In the genomic region with DNA sequence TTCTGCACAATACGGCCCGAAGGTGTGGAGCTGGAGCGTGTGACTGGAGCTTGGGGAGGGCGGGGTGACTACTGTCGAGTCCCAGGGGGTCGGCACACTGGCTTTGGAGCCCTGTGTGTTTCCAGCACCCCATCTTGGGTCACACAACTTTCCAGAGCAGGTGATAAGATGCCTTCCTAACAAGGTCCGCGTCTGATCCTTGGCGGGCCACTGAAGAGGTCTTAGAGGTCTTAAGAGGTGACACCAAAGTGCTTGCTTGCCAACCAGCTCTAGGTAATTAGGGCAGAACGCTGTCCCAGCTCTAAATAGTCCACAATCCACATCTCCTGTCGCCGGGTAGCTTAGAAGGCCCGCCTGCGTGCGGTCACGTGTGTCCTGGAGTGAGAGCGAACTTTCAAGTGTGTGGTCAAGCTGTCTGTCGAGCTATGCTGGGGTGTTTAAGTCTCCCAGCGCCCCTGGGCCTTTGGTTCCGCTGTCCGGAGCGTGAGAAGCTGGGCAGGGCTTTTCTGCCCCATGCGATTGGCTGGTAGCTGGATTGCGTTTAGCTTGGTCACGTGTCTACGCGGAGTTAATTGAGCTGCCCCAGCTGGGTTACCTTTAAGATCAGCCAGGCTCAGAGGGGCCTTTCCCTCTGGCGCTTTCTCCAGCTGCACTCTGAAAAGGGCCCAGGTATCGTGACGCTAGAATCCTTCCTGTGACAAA, we compare ENCODE assay signal across 8 mouse cellular contexts. TPM values are rescaled to one million over a fixed set of nuclear protein-coding genes. Genes with fewer than 3 reads are reported as not detected.
DNase-seq lines count a peak whose midpoint lies in the region; ATAC-seq and TF ChIP-seq lines count a peak whose summit lies in the region.

No protein-coding gene starts in this region.

- ATAC-seq in hematopoietic stem cell, adult 5-6 weeks (replicated peaks in 1 of 2; ENCODE audit: insufficient read depth in 1 of 2, low FRiP score in 2 of 2, low TSS enrichment in 1 of 2, low read depth in 1 of 2, poor library complexity in 2 of 2, severe bottlenecking in 2 of 2), result peak; percentile 57 to 69
- ATAC-seq in inflammation-experienced regulatory T-cells, adult 6 months, result no peak

- no peak overlapping the region for H3K27ac ChIP-seq in olfactory bulb, adult 2 months (ENCODE audit: insufficient read depth, low read depth, low read length)

- 3% methylated on average over 30 of the region's 30 CpGs for WGBS in olfactory bulb, adult 2 months

- no peak for TF ChIP-seq POLR2A in olfactory bulb, adult 2 months (IDR thresholded peaks at IDR 0.05; ENCODE audit: insufficient read depth, low read depth, low read length)

- H3K4me3 ChIP-seq in olfactory bulb, adult 2 months (ENCODE audit: insufficient read depth, low read depth, low read length), result peak overlapping the region; percentile 90

- DNase-seq in Muller cell, postnatal 12 days (ENCODE audit: inconsistent ontology term), result peak; percentile 58
- DNase-seq in cerebellum, adult 9-11 months, result peak; percentile 78
- peak; percentile 33 to 69 for DNase-seq in frontal cortex, adult 2 months (ENCODE audit: extremely low spot score in 1 of 2, low spot score in 1 of 2)
- peak; percentile 62 to 63 for DNase-seq in layer of hippocampus, adult 8-10 months (ENCODE audit: low spot score in 2 of 2)
- DNase-seq in lung, adult 18-20 months, result peak; percentile 90 to 92

- no peak for TF ChIP-seq CTCF in olfactory bulb, adult 2 months (IDR thresholded peaks at IDR 0.05; ENCODE audit: insufficient read depth, low read depth, low read length)

- peaks cover 7% of the 10 kb centered on the region for H3K4me1 ChIP-seq in olfactory bulb, adult 2 months (ENCODE audit: control insufficient read depth, insufficient read depth, low read length)

RNA-seq across cellular contexts. Expression of gene Vldlr, which starts 2.4 kb away (rescaled TPM):
- polyA plus RNA-seq in frontal cortex, adult 2 months (2012; rRNA removed), result 26.9 and 28.8 TPM in 2 replicates
- 33.6 and 48.8 TPM in 2 replicates for total RNA-seq in hematopoietic stem cell, adult 5-6 weeks (2017)
- total RNA-seq in layer of hippocampus, adult 8-10 months (2022), result 10 to 100 TPM; 49.5 to 53.4 (median 51.6) TPM
- not detected in 2 replicates for polyA plus RNA-seq in olfactory bulb, adult 2 months (2012; ENCODE audit: insufficient read depth, insufficient read length, low replicate concordance, missing spikeins)
- under 1 TPM in 1 of 3 experiments, not detected in 2; 0.21 TPM for polyA plus RNA-seq in inflammation-experienced regulatory T-cells, adult 6 months (2017; shearing (Covaris generic))

Comparison
In these comparisons a context has a peak if more than half of its experiments do, and no peak if none do; other contexts are left out.
1. RNA of gene Vldlr, which starts 2.4 kb away (polyA plus RNA-seq): 26.9 to 28.8 TPM in frontal cortex, adult 2 months and not detected in olfactory bulb, adult 2 months; 0.21 TPM in inflammation-experienced regulatory T-cells, adult 6 months; every median in the first group is over 10 times any median in the second.
2. Peak in every context shown above with its lines, with median percentiles within 50 percentile points of each other: DNase-seq.